Mouse (Mus musculus) induced T-regulatory cell, adult 2 months (primary cell): ENCODE data around the gene Cryzl1.

Experiments
- DNase-seq: peaks from one replicate; pipeline ENCODE4 v3.0.0-alpha.2; 2012; ENCODE audit warnings: low read depth

The Cryzl1 gene

DNA sequence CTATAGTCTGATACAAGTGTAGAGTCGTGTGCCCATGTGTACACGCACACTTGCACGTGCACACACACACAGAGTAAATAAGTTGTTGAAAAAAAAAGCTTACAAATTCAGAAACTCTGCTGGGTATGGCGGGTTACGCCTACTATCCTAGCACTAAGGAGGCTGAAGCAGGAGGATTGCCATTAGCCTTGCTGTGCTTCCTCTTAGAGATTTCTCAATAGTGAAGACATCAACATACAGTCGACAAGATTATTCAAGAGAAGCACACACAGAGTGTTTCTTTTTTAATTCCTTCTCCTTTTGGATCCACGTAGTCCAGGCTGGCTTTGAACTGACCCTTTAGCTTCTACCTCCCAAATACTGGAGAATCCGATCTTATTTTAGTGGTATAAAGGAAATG, 88.6 kb downstream of the Cryzl1 start:
- DNase-seq, result no peak

DNA sequence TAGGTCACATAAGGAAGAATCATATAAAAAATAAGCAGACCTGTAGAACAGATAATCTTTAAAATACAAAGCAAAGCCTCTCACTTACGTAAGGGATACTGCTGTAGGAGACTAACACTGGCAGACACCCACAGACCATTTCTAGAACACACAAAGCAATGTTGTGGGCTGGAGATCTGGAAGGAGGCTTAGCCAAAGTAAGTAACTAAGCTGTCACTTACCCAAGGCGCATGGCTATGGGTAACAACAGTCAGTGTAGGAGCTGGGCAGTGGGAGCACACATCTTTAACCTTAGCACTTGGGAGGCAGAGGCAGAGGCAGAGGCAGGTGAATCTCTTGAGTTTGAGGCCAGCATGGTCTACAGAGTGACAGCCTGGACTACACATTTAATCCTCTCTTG, 89.1 kb downstream of the Cryzl1 start:
- DNase-seq, result no peak
